Mouse (Mus musculus): Measurements from ENCODE around the gene Sorl1.

DNA sequence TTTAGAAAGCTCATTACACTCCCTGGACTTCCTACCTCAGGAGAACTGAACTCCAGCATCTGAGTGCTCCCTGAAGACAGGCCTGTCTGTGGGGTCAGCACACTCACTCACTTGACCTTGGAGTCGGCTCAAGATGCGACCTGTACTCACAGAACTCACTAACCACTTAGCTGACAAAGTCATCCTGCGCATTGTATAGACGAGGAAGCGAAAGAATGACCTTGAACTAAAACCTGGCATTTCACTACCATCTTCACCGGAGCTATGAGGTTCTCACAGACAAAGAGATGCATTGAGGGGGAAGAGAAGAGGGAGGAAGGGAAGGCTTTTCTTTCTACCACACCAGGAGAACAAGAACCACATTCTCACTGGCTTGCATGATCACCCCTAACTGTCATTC is 11.4 kb downstream of the Sorl1 start:
- no peak for TF ChIP-seq CTCF (IDR thresholded peaks at IDR 0.05; ENCODE audit: borderline replicate concordance, insufficient read depth, low read length)
- TF ChIP-seq POLR2A (IDR thresholded peaks at IDR 0.05; ENCODE audit: low read depth, low read length), result no peak
